Mouse (Mus musculus) ES-Bruce4 (cell line): Measurements from ENCODE around the gene Arhgap23. TPM values are rescaled to one million over a fixed set of nuclear protein-coding genes. Genes with fewer than 3 reads are reported as not detected.

ENCODE experiments used
- H3K27ac ChIP-seq: 2 replicates; pipeline ENCODE4 v1.5.1; 2012; ENCODE audit warnings: low read length, inconsistent platforms; ENCODE audit not compliant: insufficient read depth
- H3K27me3 ChIP-seq: 2 replicates; pipeline ENCODE4 v1.6.1; 2012; ENCODE audit warnings: mild to moderate bottlenecking, low read length, inconsistent platforms; ENCODE audit not compliant: control insufficient read depth, poor library complexity, insufficient read depth, severe bottlenecking
- H3K36me3 ChIP-seq: 2 replicates; pipeline ENCODE4 v1.6.1; 2012; ENCODE audit warnings: inconsistent platforms, mild to moderate bottlenecking, low read length, moderate library complexity; ENCODE audit not compliant: control insufficient read depth, poor library complexity, insufficient read depth, severe bottlenecking
- H3K4me1 ChIP-seq: one replicate; pipeline ENCODE4 v1.8.1; 2011; ENCODE audit warnings: low read length; ENCODE audit not compliant: control insufficient read depth, insufficient read depth
- H3K4me3 ChIP-seq: 2 replicates; pipeline ENCODE4 v1.5.1; 2011; ENCODE audit warnings: low read depth, mild to moderate bottlenecking, low read length
- H3K9ac ChIP-seq: 2 replicates; pipeline ENCODE4 v1.6.1; 2012; ENCODE audit warnings: low read depth, mild to moderate bottlenecking, inconsistent platforms; ENCODE audit not compliant: poor library complexity, severe bottlenecking
- H3K9me3 ChIP-seq: replicated peaks from 2 replicates; pipeline ENCODE4 v1.6.1; 2012; ENCODE audit warnings: mild to moderate bottlenecking, low read length, inconsistent platforms; ENCODE audit not compliant: control insufficient read depth, poor library complexity, insufficient read depth, severe bottlenecking
- CTCF ChIP-seq: IDR thresholded peaks from one replicate; pipeline ENCODE4 v1.8.1; 2011; ENCODE audit warnings: low read depth, low read length
- EP300 ChIP-seq: IDR thresholded peaks from 2 replicates; pipeline ENCODE4 v1.6.1; 2011; ENCODE audit warnings: low read depth, low read length; ENCODE audit not compliant: insufficient read depth
- POLR2A ChIP-seq: IDR thresholded peaks from one replicate; pipeline ENCODE4 v1.8.1; 2011; ENCODE audit warnings: low read length; ENCODE audit not compliant: insufficient read depth
- polyA plus RNA-seq: library from polyadenylated mRNA; stranded (reverse); fragments of >200 nt; gene quantifications from 2 replicates; pipeline ENCODE4 v1.2.4, GENCODE M21; 2011; ENCODE audit warnings: low read depth; ENCODE audit not compliant: missing spikeins, insufficient read depth, insufficient read length

Gene Arhgap23
- polyA plus RNA-seq, 1 experiment: 30.3 TPM

GRCm38 (mm10) chr11:97448611-97449394 is 33.5 kb downstream of the Arhgap23 start:
- Histone ChIP-seq H3K27ac (no peak overlapping the region), H3K9ac (no peak overlapping the region), H3K36me3 (peaks cover 32% of the 10 kb centered on the region), H3K4me3 (no peak overlapping the region), H3K4me1 (peaks cover 9% of the 10 kb centered on the region), H3K9me3 (no peaks in the 10 kb centered on the region), H3K27me3 (no peaks in the 10 kb centered on the region)
- no peak for TF ChIP-seq POLR2A
- no peak for TF ChIP-seq CTCF
- TF ChIP-seq EP300: no peak

- Histone ChIP-seq H3K9me3 (no peaks in the 10 kb centered on the region), H3K4me1 (peaks cover 9% of the 10 kb centered on the region), H3K4me3 (peak overlapping the region; percentile 46), H3K27ac (no peak overlapping the region), H3K27me3 (no peaks in the 10 kb centered on the region), H3K9ac (no peak overlapping the region), H3K36me3 (peaks cover 27% of the 10 kb centered on the region)
- TF ChIP-seq EP300 (no peak), CTCF (no peak), POLR2A (no peak)
Observed at GRCm38 (mm10) chr11:97449601-97450293, 34.4 kb downstream of the Arhgap23 start.

- H3K9me3 ChIP-seq: no peaks in the 10 kb centered on the region
- no peak overlapping the region for H3K27ac ChIP-seq
- H3K4me3 ChIP-seq: peak overlapping the region; percentile 46
- H3K27me3 ChIP-seq: no peaks in the 10 kb centered on the region
- TF ChIP-seq EP300 (no peak), CTCF (no peak), POLR2A (no peak)
- peaks cover 26% of the 10 kb centered on the region for H3K36me3 ChIP-seq
- peaks cover 9% of the 10 kb centered on the region for H3K4me1 ChIP-seq
- H3K9ac ChIP-seq: no peak overlapping the region
Observed at GRCm38 (mm10) chr11:97450305-97450922, 35.1 kb downstream of the Arhgap23 start.

GRCm38 (mm10) chr11:97451625-97452024 is 36.3 kb downstream of the Arhgap23 start:
- H3K27me3 ChIP-seq: no peaks in the 10 kb centered on the region
- no peaks in the 10 kb centered on the region for H3K9me3 ChIP-seq
- peaks cover 3% of the 10 kb centered on the region for H3K4me1 ChIP-seq
- TF ChIP-seq EP300 (no peak), POLR2A (no peak), CTCF (no peak)
- no peak overlapping the region for H3K27ac ChIP-seq
- peaks cover 27% of the 10 kb centered on the region for H3K36me3 ChIP-seq
- H3K4me3 ChIP-seq: no peak overlapping the region
- H3K9ac ChIP-seq: no peak overlapping the region

- Histone ChIP-seq H3K27ac (no peak overlapping the region), H3K4me3 (no peak overlapping the region), H3K4me1 (no peaks in the 10 kb centered on the region), H3K36me3 (peaks cover 18% of the 10 kb centered on the region), H3K27me3 (no peaks in the 10 kb centered on the region), H3K9me3 (no peaks in the 10 kb centered on the region), H3K9ac (no peak overlapping the region)
- TF ChIP-seq CTCF (no peak), EP300 (no peak), POLR2A (no peak)
Observed at GRCm38 (mm10) chr11:97457120-97457519, 41.8 kb downstream of the Arhgap23 start.
